Mouse (Mus musculus): ENCODE data around the gene Car9. TPM values are rescaled to one million over a fixed set of nuclear protein-coding genes. Genes with fewer than 3 reads are reported as not detected.

Car9 gene
- total RNA-seq, 2 experiments from 2014 or later, result 0.17 TPM

- peak; percentile 87 to 92 for DNase-seq
- intact Hi-C loops (cut with DNase I), result no loop called here
These were observed 14.0 kb upstream of the Car9 start, which contains the start of gene Ccdc107 for GRCm38 (mm10) chr4:43492821-43493185. TSS of gene Ccdc107 (plus strand) at chr4:43492900.

- peak; percentile 98 for DNase-seq
- intact Hi-C loops (cut with DNase I), result no loop called here
These were observed 13.4 kb upstream of the Car9 start for GRCm38 (mm10) chr4:43493186-43493845.

DNA sequence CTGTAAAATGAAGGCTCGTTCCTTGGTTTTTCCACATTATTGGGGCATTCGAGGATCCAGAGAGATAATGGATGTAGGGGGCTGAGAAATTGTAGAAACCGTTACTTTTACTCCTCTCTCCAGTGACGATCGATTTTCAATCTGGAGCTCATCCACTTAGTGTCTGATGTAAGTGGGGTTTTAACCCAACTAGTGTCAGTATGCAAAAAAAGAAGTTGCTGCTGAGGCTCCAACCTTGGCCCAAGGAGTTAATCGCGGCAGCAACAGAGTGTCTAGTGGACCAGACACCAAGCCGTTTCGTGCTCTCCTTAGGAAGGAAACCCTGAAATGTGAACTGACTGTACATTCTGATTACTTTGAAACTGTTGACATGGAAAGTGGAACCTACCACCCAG is 12.9 kb upstream of the Car9 start:
- DNase-seq, result no peak
- intact Hi-C loops (cut with DNase I), result no loop called here

- no peak for DNase-seq
- intact Hi-C loops (cut with DNase I), result loop anchor here (5.0 kb wide), 1 partner anchor 36 kb away; no protein-coding TSS in a partner anchor
These were observed 10.2 kb upstream of the Car9 start for GRCm38 (mm10) chr4:43496587-43496986.

DNA sequence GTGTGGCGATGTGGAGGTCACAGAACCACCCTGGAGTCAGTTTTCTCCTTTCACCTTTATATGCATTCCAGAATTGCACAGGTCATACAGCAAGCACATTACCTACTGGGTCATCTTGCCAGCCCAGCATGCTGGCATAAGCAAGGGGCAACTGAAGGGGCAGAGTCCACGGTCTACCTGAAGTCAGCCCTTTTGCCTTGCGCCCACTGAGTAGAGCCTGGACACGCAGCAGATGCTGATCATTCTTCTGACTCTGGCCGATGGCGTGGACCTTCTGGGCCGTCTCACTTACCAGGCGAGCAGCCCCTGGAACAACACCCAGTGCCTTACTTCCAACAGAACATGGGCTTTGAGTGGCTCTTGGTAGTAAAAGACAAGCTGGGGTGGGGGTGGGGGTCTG is 9.4 kb upstream of the Car9 start:
- DNase-seq, result no peak
- intact Hi-C loops (cut with DNase I), result loop anchor here (5.0 kb wide), 1 partner anchor 35 kb away; no protein-coding TSS in a partner anchor

- intact Hi-C loops (cut with DNase I), result loop anchor here (2.0 to 5.0 kb wide), 2 partner anchors 23 to 34 kb away; no protein-coding TSS in a partner anchor
- DNase-seq, result no peak
These were observed 8.8 kb upstream of the Car9 start for GRCm38 (mm10) chr4:43497946-43498345.

DNA sequence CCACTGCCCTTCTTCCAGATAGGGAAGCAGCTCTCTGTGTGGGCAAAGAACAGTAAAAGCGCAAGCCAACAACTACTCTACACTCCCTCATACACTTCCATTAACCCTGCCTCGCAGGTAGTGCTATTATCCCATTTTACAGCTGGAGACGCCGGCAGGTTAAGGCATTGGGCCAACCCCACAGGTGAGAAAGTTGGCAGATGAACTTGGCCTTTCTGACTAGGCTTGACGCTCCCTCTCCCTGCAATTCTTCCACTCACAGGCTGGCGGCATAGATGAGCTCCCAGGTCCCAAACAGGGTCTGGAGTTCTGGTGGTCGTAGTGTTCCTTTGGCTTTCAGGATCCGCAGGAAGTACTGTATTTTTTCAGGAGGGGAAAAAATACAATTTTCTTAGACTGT is 7.8 kb upstream of the Car9 start:
- no peak for DNase-seq
- intact Hi-C loops (cut with DNase I), result loop anchor here (2.0 to 5.0 kb wide), 2 partner anchors 22 to 33 kb away; no protein-coding TSS in a partner anchor

- peak; percentile 86 to 89 for DNase-seq
- intact Hi-C loops (cut with DNase I), result loop anchor here (2.0 to 5.0 kb wide), 2 partner anchors 21 to 33 kb away; no protein-coding TSS in a partner anchor
These were observed 7.1 kb upstream of the Car9 start, which contains the start of gene Arhgef39 for GRCm38 (mm10) chr4:43499407-43500333. TSS of gene Arhgef39 (minus strand) at chr4:43499695.

DNA sequence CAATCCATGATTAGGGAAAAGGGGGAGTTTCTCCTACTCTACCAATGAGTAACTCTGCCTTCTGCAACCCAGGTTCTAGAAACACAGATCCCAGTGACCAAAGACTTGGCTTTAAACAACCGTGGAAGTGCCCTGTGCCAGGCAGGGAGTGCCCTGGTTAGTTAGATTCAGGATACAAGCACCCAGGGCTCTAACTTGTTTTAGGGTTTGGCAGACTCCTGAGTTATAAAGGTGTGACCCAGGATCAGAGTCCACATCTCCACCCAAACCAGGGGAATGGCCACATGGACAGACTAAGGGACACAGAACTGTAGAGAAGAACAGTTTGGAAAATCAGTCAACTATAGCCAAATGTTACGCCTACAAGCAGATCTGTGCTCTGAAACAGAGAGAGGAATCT is 3.7 kb upstream of the Car9 start:
- intact Hi-C loops (cut with DNase I), result no loop called here
- no peak for DNase-seq

GRCm38 (mm10) chr4:43503506-43503905 is 3.3 kb upstream of the Car9 start:
- intact Hi-C loops (cut with DNase I), result no loop called here
- DNase-seq, result no peak

- no peak for DNase-seq
- intact Hi-C loops (cut with DNase I), result no loop called here
These were observed 2.5 kb upstream of the Car9 start for GRCm38 (mm10) chr4:43504269-43504668.

GRCm38 (mm10) chr4:43506074-43506473 is 692 bp upstream of the Car9 start:
- no peak for DNase-seq
- intact Hi-C loops (cut with DNase I), result no loop called here

- DNase-seq, result no peak
- intact Hi-C loops (cut with DNase I), result no loop called here
These were observed 1.3 kb downstream of the Car9 start for GRCm38 (mm10) chr4:43507938-43508665.

- intact Hi-C loops (cut with DNase I), result no loop called here
- DNase-seq, result peak in 1 of 2 experiments; percentile 46
These were observed 1.9 kb downstream of the Car9 start for GRCm38 (mm10) chr4:43508666-43508997.

DNA sequence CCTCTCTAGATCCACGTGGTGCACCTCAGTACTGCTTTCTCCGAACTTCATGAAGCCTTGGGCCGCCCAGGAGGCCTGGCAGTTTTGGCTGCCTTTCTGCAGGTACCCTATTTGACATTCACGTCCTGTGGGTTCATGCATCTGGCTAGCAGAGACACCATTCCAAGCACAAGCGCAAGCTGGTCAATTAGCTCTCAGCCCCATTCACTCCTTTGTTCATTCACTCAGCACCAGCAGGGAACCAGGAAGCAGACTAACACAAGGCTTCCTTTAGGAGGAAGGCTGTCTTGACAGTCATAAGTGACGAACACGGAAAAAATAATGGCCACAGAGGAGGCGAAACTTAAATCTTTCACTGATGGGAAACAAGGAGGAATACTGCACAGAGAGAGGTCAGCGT is 2.3 kb downstream of the Car9 start:
- DNase-seq, result no peak
- intact Hi-C loops (cut with DNase I), result no loop called here

DNA sequence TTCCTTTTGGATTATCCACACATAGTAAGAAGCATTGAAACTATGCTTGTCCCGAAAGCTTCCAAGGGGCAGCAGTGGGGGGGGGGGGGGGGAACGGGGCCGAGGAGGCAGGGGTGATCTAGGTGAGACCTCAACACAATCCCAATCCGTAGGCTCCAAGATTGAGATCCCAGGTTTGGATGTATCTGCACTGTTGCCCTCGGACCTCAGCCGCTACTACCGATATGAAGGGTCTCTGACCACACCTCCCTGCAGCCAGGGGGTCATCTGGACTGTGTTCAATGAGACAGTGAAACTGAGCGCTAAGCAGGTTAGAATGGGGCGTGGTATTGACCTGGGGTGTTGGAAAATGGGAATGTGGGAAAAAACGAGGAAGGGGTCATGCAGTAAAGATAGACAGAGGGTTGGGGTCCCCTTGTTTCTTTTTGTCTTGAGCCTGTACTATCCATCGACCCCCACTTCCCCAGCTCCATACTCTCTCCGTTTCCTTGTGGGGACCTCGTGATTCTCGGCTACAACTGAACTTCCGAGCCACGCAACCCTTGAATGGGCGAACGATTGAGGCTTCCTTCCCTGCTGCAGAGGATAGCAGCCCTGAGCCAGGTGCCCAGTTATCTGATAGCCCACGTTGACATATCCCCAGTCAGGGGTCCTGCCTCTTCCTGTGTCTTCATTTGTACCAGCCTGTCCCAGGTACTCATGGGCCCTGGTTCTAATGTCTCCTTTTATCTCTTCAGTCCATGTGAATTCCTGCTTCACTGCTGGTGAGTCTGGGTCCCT is 5.1 kb downstream of the Car9 start:
- no peak for DNase-seq
- intact Hi-C loops (cut with DNase I), result no loop called here

DNA sequence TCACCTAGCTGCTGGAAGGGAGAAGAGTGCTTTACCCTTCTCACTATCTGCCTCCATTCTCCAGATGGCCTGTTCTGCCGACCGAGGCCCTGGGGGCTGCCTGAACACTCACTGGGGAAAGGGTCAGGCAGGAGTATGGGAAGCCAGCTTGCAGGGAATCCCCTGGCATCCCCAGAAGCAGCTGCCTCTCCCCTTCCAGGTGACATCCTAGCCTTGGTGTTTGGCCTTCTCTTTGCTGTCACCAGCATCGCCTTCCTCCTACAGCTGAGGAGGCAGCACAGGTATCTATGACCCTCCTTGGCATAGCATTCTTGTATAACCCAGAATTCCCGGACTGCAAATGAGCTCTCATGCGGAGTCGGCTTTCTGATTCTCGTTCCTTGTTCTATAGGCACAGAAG is 5.9 kb downstream of the Car9 start:
- intact Hi-C loops (cut with DNase I), result no loop called here
- no peak for DNase-seq

DNA sequence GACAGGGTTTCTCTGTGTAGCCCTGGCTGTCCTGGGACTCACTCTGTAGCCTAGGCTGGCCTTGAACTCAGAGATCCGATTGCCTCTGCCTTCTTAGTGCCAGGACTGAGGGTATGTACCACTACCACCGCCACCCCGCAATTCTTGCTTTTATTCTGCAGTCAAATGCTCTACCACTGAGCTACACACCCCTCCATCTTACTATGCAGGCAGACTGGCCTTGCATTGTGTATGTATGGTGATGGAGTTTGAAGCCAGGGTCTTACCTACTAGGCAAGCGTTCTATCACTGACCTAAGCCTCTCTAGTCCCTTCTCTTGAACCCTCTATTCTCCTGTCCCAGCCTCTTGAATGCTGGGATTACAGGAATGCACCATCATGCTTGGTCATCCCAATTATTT is 6.5 kb downstream of the Car9 start:
- DNase-seq, result no peak

GRCm38 (mm10) chr4:43513791-43514190 is 7.0 kb downstream of the Car9 start:
- intact Hi-C loops (cut with DNase I), result no loop called here
- no peak for DNase-seq

More for the DNA sequence above, 6.5 kb downstream of the Car9 start:
- intact Hi-C loops (cut with DNase I), result no loop called here
